Mouse (Mus musculus) testis, adult 2 months (tissue): ENCODE data around the gene Rarb. TPM values are rescaled to one million over a fixed set of nuclear protein-coding genes. Genes with fewer than 3 reads are reported as not detected.

Experiments
- H3K27ac ChIP-seq: fragments of 200-500 bp; 2 replicates; pipeline ENCODE4 v1.5.1; 2012; ENCODE audit warnings: low read depth, low read length; ENCODE audit not compliant: control insufficient read depth, insufficient read depth
- H3K27me3 ChIP-seq: fragments of 200-500 bp; 2 replicates; pipeline ENCODE4 v1.6.1; 2012; ENCODE audit warnings: mild to moderate bottlenecking, low read length, moderate library complexity; ENCODE audit not compliant: control insufficient read depth, insufficient read depth
- H3K36me3 ChIP-seq: fragments of 200-500 bp; 2 replicates; pipeline ENCODE4 v1.6.1; 2012; ENCODE audit warnings: mild to moderate bottlenecking, low read length; ENCODE audit not compliant: control insufficient read depth, insufficient read depth
- H3K4me1 ChIP-seq: fragments of 200-500 bp; 2 replicates; pipeline ENCODE4 v1.6.1; 2012; ENCODE audit warnings: low read length; ENCODE audit not compliant: control insufficient read depth, insufficient read depth
- H3K4me3 ChIP-seq: fragments of 200-500 bp; 2 replicates; pipeline ENCODE4 v1.5.1; 2012; ENCODE audit warnings: low read depth, mild to moderate bottlenecking, low read length, moderate library complexity, mixed read lengths; ENCODE audit not compliant: control insufficient read depth
- CTCF ChIP-seq: fragments of 200-500 bp; IDR thresholded peaks from 2 replicates; pipeline ENCODE4 v1.5.1; 2012; ENCODE audit warnings: low read depth, mild to moderate bottlenecking, inconsistent platforms, low read length, moderate library complexity; ENCODE audit not compliant: control insufficient read depth, insufficient read depth, insufficient replicate concordance
- POLR2A ChIP-seq: fragments of 200-500 bp; IDR thresholded peaks from 2 replicates; pipeline ENCODE4 v1.6.1; 2012; ENCODE audit warnings: low read depth, mild to moderate bottlenecking, inconsistent platforms, low read length, moderate library complexity; ENCODE audit not compliant: control insufficient read depth
- polyA plus RNA-seq: library from polyadenylated mRNA; depleted of rRNA; stranded (reverse); fragments of >200 nt; gene quantifications from 2 replicates; pipeline ENCODE4 v1.2.3, GENCODE M21; 2012

Rarb gene
- polyA plus RNA-seq, 1 experiment, result 5.6 TPM

GRCm38 (mm10) chr14:16405187-16405586 lies 413.8 kb downstream of the Rarb start:
- no peak overlapping the region for H3K27ac ChIP-seq
- no peak for TF ChIP-seq POLR2A
- no peak for TF ChIP-seq CTCF
- no peaks in the 10 kb centered on the region for H3K4me1 ChIP-seq
- H3K36me3 ChIP-seq, result no peaks in the 10 kb centered on the region
- no peaks in the 10 kb centered on the region for H3K27me3 ChIP-seq
- H3K4me3 ChIP-seq, result no peak overlapping the region

GRCm38 (mm10) chr14:16384783-16385182 lies 434.2 kb downstream of the Rarb start:
- no peak overlapping the region for H3K27ac ChIP-seq
- H3K4me1 ChIP-seq, result no peaks in the 10 kb centered on the region
- TF ChIP-seq CTCF, result no peak
- no peak for TF ChIP-seq POLR2A
- no peak overlapping the region for H3K4me3 ChIP-seq
- H3K27me3 ChIP-seq, result no peaks in the 10 kb centered on the region
- H3K36me3 ChIP-seq, result no peaks in the 10 kb centered on the region
